Mouse (Mus musculus) neural tube, embryonic 15.5 days (tissue): Measurements from ENCODE around the gene Lnx1. TPM values are rescaled to one million over a fixed set of nuclear protein-coding genes. Genes with fewer than 3 reads are reported as not detected.

Source experiments
- ATAC-seq: fragments of 200-750 bp; cut with Nextera tagmentation; 2 replicates; pipeline ENCODE4 v1.8.0; 2017; ENCODE audit warnings: mild to moderate bottlenecking, moderate TSS enrichment, moderate library complexity; ENCODE audit not compliant: low FRiP score
- H3K27ac ChIP-seq: fragments of 300-500 bp; sonication (generic); replicated peaks from 2 replicates; pipeline ENCODE4 v1.5.1; 2015; ENCODE audit warnings: mild to moderate bottlenecking, inconsistent platforms
- H3K27me3 ChIP-seq: fragments of 300-500 bp; sonication (generic); replicated peaks from 2 replicates; pipeline ENCODE4 v1.6.1; 2015; ENCODE audit warnings: inconsistent platforms
- H3K36me3 ChIP-seq: fragments of 300-500 bp; sonication (generic); 2 replicates; pipeline ENCODE4 v1.6.1; 2015; ENCODE audit warnings: inconsistent platforms
- H3K4me1 ChIP-seq: fragments of 300-500 bp; sonication (generic); 2 replicates; pipeline ENCODE4 v1.6.1; 2015; ENCODE audit warnings: inconsistent platforms
- H3K4me2 ChIP-seq: fragments of 300-500 bp; sonication (generic); 2 replicates; pipeline ENCODE4 v1.6.1; 2015; ENCODE audit warnings: inconsistent platforms, mild to moderate bottlenecking, moderate library complexity
- H3K4me3 ChIP-seq: fragments of 300-500 bp; sonication (generic); replicated peaks from 2 replicates; pipeline ENCODE4 v1.5.1; 2015; ENCODE audit warnings: mild to moderate bottlenecking, inconsistent platforms
- H3K9ac ChIP-seq: fragments of 300-500 bp; sonication (generic); replicated peaks from 2 replicates; pipeline ENCODE4 v1.6.1; 2015; ENCODE audit warnings: mild to moderate bottlenecking, inconsistent platforms
- H3K9me3 ChIP-seq: fragments of 300-500 bp; sonication (generic); replicated peaks from 2 replicates; pipeline ENCODE4 v1.6.1; 2016; ENCODE audit warnings: inconsistent platforms
- WGBS: fragments of 180-500 bp; shearing (Covaris S2); methylation state at CpG from one replicate; pipeline ENCODE4 v1.1.7; 2015; ENCODE audit warnings: mixed read lengths; 5-methylcytosine and 5-hydroxymethylcytosine counted together
- polyA plus RNA-seq: library from polyadenylated mRNA; unstranded; fragments of >200 nt; fragmentation: Nextera tagmentation; extraction: Ambion mirVana; gene quantifications from 2 replicates; pipeline ENCODE4 v1.2.1, GENCODE M21; 2015

Gene Lnx1
- polyA plus RNA-seq, 1 experiment from 2014 or later, result 13.8 TPM

- Histone ChIP-seq H3K9ac (no peak overlapping the region), H3K4me3 (no peak overlapping the region), H3K36me3 (no peaks in the 10 kb centered on the region), H3K4me2 (no peak overlapping the region), H3K27me3 (no peaks in the 10 kb centered on the region), H3K9me3 (no peaks in the 10 kb centered on the region), H3K27ac (no peak overlapping the region), H3K4me1 (peaks cover 4% of the 10 kb centered on the region; the same call in 1 of the 2 replicates)
- 78% methylated on average over 3 of the region's 3 CpGs for WGBS
- ATAC-seq, result no peak
These were observed 31.8 kb downstream of the Lnx1 start for GRCm38 (mm10) chr5:74670877-74671276.

- H3K4me2 ChIP-seq, result no peak overlapping the region
- no peaks in the 10 kb centered on the region for H3K9me3 ChIP-seq
- no peak overlapping the region for H3K9ac ChIP-seq
- no peak overlapping the region for H3K27ac ChIP-seq
- H3K4me1 ChIP-seq, result no peaks in the 10 kb centered on the region
- no peaks in the 10 kb centered on the region for H3K36me3 ChIP-seq
- WGBS, result 82% methylated on average over 6 of the region's 6 CpGs
- H3K27me3 ChIP-seq, result no peaks in the 10 kb centered on the region
- H3K4me3 ChIP-seq, result no peak overlapping the region
- no peak for ATAC-seq
These were observed 32.8 kb downstream of the Lnx1 start for GRCm38 (mm10) chr5:74669925-74670324.

- no peak overlapping the region for H3K27ac ChIP-seq
- no peaks in the 10 kb centered on the region for H3K27me3 ChIP-seq
- ATAC-seq, result no peak
- H3K4me2 ChIP-seq, result no peak overlapping the region
- no peak overlapping the region for H3K9ac ChIP-seq
- H3K4me1 ChIP-seq, result no peaks in the 10 kb centered on the region
- 82% methylated on average over 6 of the region's 6 CpGs for WGBS
- H3K9me3 ChIP-seq, result no peaks in the 10 kb centered on the region
- H3K36me3 ChIP-seq, result no peaks in the 10 kb centered on the region
- H3K4me3 ChIP-seq, result no peak overlapping the region
These were observed 33.8 kb downstream of the Lnx1 start for GRCm38 (mm10) chr5:74668956-74669355.

- WGBS, result 24% methylated on average over 1 of the region's 1 CpGs
- no peak overlapping the region for H3K27ac ChIP-seq
- no peaks in the 10 kb centered on the region for H3K4me1 ChIP-seq
- H3K9ac ChIP-seq, result no peak overlapping the region
- no peak for ATAC-seq
- H3K9me3 ChIP-seq, result no peaks in the 10 kb centered on the region
- no peaks in the 10 kb centered on the region for H3K36me3 ChIP-seq
- H3K4me2 ChIP-seq, result no peak overlapping the region
- H3K27me3 ChIP-seq, result no peaks in the 10 kb centered on the region
- H3K4me3 ChIP-seq, result no peak overlapping the region
These were observed 40.1 kb downstream of the Lnx1 start for GRCm38 (mm10) chr5:74662618-74663017.

- 74% methylated on average over 4 of the region's 4 CpGs for WGBS
- H3K27me3 ChIP-seq, result no peaks in the 10 kb centered on the region
- no peaks in the 10 kb centered on the region for H3K9me3 ChIP-seq
- no peak for ATAC-seq
- no peaks in the 10 kb centered on the region for H3K36me3 ChIP-seq
- H3K9ac ChIP-seq, result no peak overlapping the region
- H3K4me2 ChIP-seq, result no peak overlapping the region
- no peak overlapping the region for H3K27ac ChIP-seq
- no peak overlapping the region for H3K4me3 ChIP-seq
- H3K4me1 ChIP-seq, result no peaks in the 10 kb centered on the region
These were observed 40.8 kb downstream of the Lnx1 start for GRCm38 (mm10) chr5:74661734-74662560.

GRCm38 (mm10) chr5:74659856-74660255, 42.9 kb downstream of the Lnx1 start:
- Histone ChIP-seq H3K27ac (no peak overlapping the region), H3K9ac (no peak overlapping the region), H3K4me2 (no peak overlapping the region), H3K36me3 (no peaks in the 10 kb centered on the region), H3K9me3 (no peaks in the 10 kb centered on the region), H3K27me3 (no peaks in the 10 kb centered on the region), H3K4me3 (no peak overlapping the region), H3K4me1 (no peaks in the 10 kb centered on the region)
- WGBS, result 89% methylated on average over 4 of the region's 4 CpGs
- ATAC-seq, result no peak

- H3K4me2 ChIP-seq, result no peak overlapping the region
- no peaks in the 10 kb centered on the region for H3K36me3 ChIP-seq
- H3K4me1 ChIP-seq, result no peaks in the 10 kb centered on the region
- 86% methylated on average over 5 of the region's 5 CpGs for WGBS
- no peak for ATAC-seq
- no peak overlapping the region for H3K9ac ChIP-seq
- no peak overlapping the region for H3K4me3 ChIP-seq
- no peak overlapping the region for H3K27ac ChIP-seq
- no peaks in the 10 kb centered on the region for H3K9me3 ChIP-seq
- H3K27me3 ChIP-seq, result no peaks in the 10 kb centered on the region
These were observed 43.4 kb downstream of the Lnx1 start for GRCm38 (mm10) chr5:74659281-74659680.

- WGBS, result 80% methylated on average over 6 of the region's 6 CpGs
- H3K9me3 ChIP-seq, result no peaks in the 10 kb centered on the region
These were observed 44.8 kb downstream of the Lnx1 start for GRCm38 (mm10) chr5:74657930-74658329.

GRCm38 (mm10) chr5:74656410-74656809, 46.3 kb downstream of the Lnx1 start:
- Histone ChIP-seq H3K27me3 (no peaks in the 10 kb centered on the region), H3K9me3 (no peaks in the 10 kb centered on the region), H3K4me1 (no peaks in the 10 kb centered on the region), H3K27ac (no peak overlapping the region), H3K4me3 (no peak overlapping the region), H3K4me2 (no peak overlapping the region), H3K9ac (no peak overlapping the region), H3K36me3 (no peaks in the 10 kb centered on the region)
- 90% methylated on average over 5 of the region's 5 CpGs for WGBS
- ATAC-seq, result no peak

More at GRCm38 (mm10) chr5:74657930-74658329, 44.8 kb downstream of the Lnx1 start:
- Histone ChIP-seq H3K27me3 (no peaks in the 10 kb centered on the region), H3K4me1 (no peaks in the 10 kb centered on the region), H3K9ac (no peak overlapping the region), H3K36me3 (no peaks in the 10 kb centered on the region), H3K27ac (no peak overlapping the region), H3K4me3 (no peak overlapping the region), H3K4me2 (no peak overlapping the region)
- ATAC-seq, result no peak

GRCm38 (mm10) chr5:74654527-74654926, 48.2 kb downstream of the Lnx1 start:
- ATAC-seq, result no peak
- WGBS, result 74% methylated on average over 6 of the region's 6 CpGs

GRCm38 (mm10) chr5:74653766-74654165, 48.9 kb downstream of the Lnx1 start:
- no peak overlapping the region for H3K4me2 ChIP-seq
- H3K4me3 ChIP-seq, result no peak overlapping the region
- H3K36me3 ChIP-seq, result no peaks in the 10 kb centered on the region
- H3K9me3 ChIP-seq, result no peaks in the 10 kb centered on the region
- no peaks in the 10 kb centered on the region for H3K27me3 ChIP-seq
- H3K27ac ChIP-seq, result no peak overlapping the region
- no peak overlapping the region for H3K9ac ChIP-seq
- H3K4me1 ChIP-seq, result no peaks in the 10 kb centered on the region
- no peak for ATAC-seq
- WGBS, result 93% methylated on average over 10 of the region's 10 CpGs

More at GRCm38 (mm10) chr5:74654527-74654926, 48.2 kb downstream of the Lnx1 start:
- Histone ChIP-seq H3K9me3 (no peaks in the 10 kb centered on the region), H3K27ac (no peak overlapping the region), H3K27me3 (no peaks in the 10 kb centered on the region), H3K4me3 (no peak overlapping the region), H3K4me1 (no peaks in the 10 kb centered on the region), H3K36me3 (no peaks in the 10 kb centered on the region), H3K4me2 (no peak overlapping the region), H3K9ac (no peak overlapping the region)

- no peak overlapping the region for H3K27ac ChIP-seq
- no peaks in the 10 kb centered on the region for H3K27me3 ChIP-seq
- no peak for ATAC-seq
- no peaks in the 10 kb centered on the region for H3K36me3 ChIP-seq
- H3K4me2 ChIP-seq, result no peak overlapping the region
- H3K4me1 ChIP-seq, result peaks cover 11% of the 10 kb centered on the region; the same call in 1 of the 2 replicates
- H3K4me3 ChIP-seq, result no peak overlapping the region
- no peak overlapping the region for H3K9ac ChIP-seq
- no peaks in the 10 kb centered on the region for H3K9me3 ChIP-seq
- 95% methylated on average over 1 of the region's 1 CpGs for WGBS
These were observed 53.6 kb downstream of the Lnx1 start for GRCm38 (mm10) chr5:74649122-74649521.
